Mouse (Mus musculus): ENCODE measurements at regions not wholly inside any gene's neighbourhood (a gene's known extent, or its start where the extent isn't known, plus 50 kb on each side); places are given as distances from the start of the nearest gene placed in this dataset.

- TF ChIP-seq CTCF (conservative IDR thresholded peaks at IDR 0.05; ENCODE audit: low read length) (no peak), POU5F1 (IDR thresholded peaks at IDR 0.05; ENCODE audit: borderline replicate concordance, low read length) (no peak), NANOG (IDR thresholded peaks at IDR 0.05; ENCODE audit: borderline replicate concordance, low read length) (no peak)
Observed at GRCm38 (mm10) chr13:72346944-72347586, 281.6 kb upstream of the Irx2 start.
